Mouse (Mus musculus) bone marrow macrophage, adult 2 months (primary cell): ENCODE results near the gene Agxt2.

ENCODE experiments used
- CTCF ChIP-seq: IDR thresholded peaks from 2 replicates; pipeline ENCODE4 v1.5.1; 2012; ENCODE audit warnings: low read depth, mild to moderate bottlenecking, low read length, moderate library complexity
- POLR2A ChIP-seq: IDR thresholded peaks from 2 replicates; pipeline ENCODE4 v1.6.1; 2012; ENCODE audit warnings: mild to moderate bottlenecking, low read depth, low read length, borderline replicate concordance

- TF ChIP-seq CTCF (no peak), POLR2A (no peak)
Measured at GRCm38 (mm10) chr15:10410881-10411280, 52.5 kb downstream of the Agxt2 start.
